15 mouse cellular contexts compared by ENCODE assay signal in the genomic region with DNA sequence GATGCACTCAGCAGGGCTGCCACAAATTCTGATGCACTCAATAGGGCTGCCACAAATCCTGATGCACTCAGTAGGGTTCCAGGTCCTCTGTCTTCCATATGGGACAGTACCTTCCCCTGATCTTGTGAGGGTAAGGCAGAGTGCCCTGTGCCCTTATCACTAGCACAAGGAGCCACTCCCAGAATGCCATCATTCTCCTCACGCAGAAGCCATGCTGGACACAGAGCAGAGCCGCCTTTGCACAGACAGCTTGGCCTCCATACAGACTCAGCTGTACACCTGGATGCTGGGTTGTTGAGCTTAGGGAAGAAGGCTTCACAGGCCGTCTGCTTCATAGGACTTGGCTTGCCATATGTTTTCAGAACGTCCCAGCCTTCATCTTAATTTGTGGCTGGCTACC.
DNase-seq lines count a peak whose midpoint lies in the region; ATAC-seq and TF ChIP-seq lines count a peak whose summit lies in the region.
"Had no signal": no experiment of that assay in that cellular context is flagged by ENCODE, and none has a peak within 500 bp of the region (broad histone marks: within the 10 kb centered on the region; RNA-seq: fewer than 3 reads in every experiment).

No protein-coding gene starts in this region.

- H3K9me3 ChIP-seq in hindbrain, embryonic 10.5 days: no peaks in the 10 kb centered on the region
- no peaks in the 10 kb centered on the region for H3K9me3 ChIP-seq in hindbrain, postnatal 0 days (ENCODE audit: low read length)
- no peaks in the 10 kb centered on the region for H3K9me3 ChIP-seq in forebrain, postnatal 0 days (ENCODE audit: low read length)
- H3K9me3 ChIP-seq in midbrain, embryonic 11.5 days (ENCODE audit: control insufficient read depth, low read length): no peaks in the 10 kb centered on the region
- no peaks in the 10 kb centered on the region for H3K9me3 ChIP-seq in neural tube, embryonic 15.5 days (replicated peaks)

- peaks cover 50% of the 10 kb centered on the region for H3K4me1 ChIP-seq in hindbrain, embryonic 10.5 days (replicated peaks)
- H3K4me1 ChIP-seq in hindbrain, postnatal 0 days (ENCODE audit: insufficient read depth, low read length): peaks cover 3% of the 10 kb centered on the region; the same call in 1 of the 2 replicates
- peaks cover 14% of the 10 kb centered on the region for H3K4me1 ChIP-seq in forebrain, postnatal 0 days (ENCODE audit: insufficient read depth)
- H3K4me1 ChIP-seq in midbrain, embryonic 11.5 days (ENCODE audit: control insufficient read depth, insufficient read depth, low read length): peaks cover 12% of the 10 kb centered on the region
- peaks cover 22% of the 10 kb centered on the region for H3K4me1 ChIP-seq in neural tube, embryonic 15.5 days
- H3K4me1 ChIP-seq in kidney, adult 2 months (ENCODE audit: control insufficient read depth, insufficient read depth, low read length): no peaks in the 10 kb centered on the region
- H3K4me1 ChIP-seq in heart, adult 2 months (ENCODE audit: control insufficient read depth, insufficient read depth, low read length): no peaks in the 10 kb centered on the region

- no peak for TF ChIP-seq CTCF in hindbrain, postnatal 0 days (IDR thresholded peaks at IDR 0.05; ENCODE audit: low read depth)
- TF ChIP-seq CTCF in forebrain, postnatal 0 days (IDR thresholded peaks at IDR 0.05; ENCODE audit: low read depth): no peak
- no peak for TF ChIP-seq CTCF in kidney, adult 2 months (conservative IDR thresholded peaks at IDR 0.05; ENCODE audit: insufficient read depth, insufficient read length, low read depth, low read length)
- no peak for TF ChIP-seq CTCF in heart, adult 2 months (IDR thresholded peaks at IDR 0.05)

- H3K9ac ChIP-seq in hindbrain, postnatal 0 days (replicated peaks; ENCODE audit: low read length): no peak overlapping the region
- no peak overlapping the region for H3K9ac ChIP-seq in forebrain, postnatal 0 days
- no peak overlapping the region; the same call in 1 of the 2 replicates for H3K9ac ChIP-seq in midbrain, embryonic 11.5 days (ENCODE audit: low read length)
- no peak overlapping the region for H3K9ac ChIP-seq in neural tube, embryonic 15.5 days (replicated peaks)
- no peak overlapping the region for H3K9ac ChIP-seq in heart, adult 2 months (ENCODE audit: low read depth, low read length)
- H3K9ac ChIP-seq: liver, embryonic 14.5 days had no signal

- WGBS in hindbrain, embryonic 10.5 days: 35% methylated on average over 4 of the region's 4 CpGs
- 24% methylated on average over 4 of the region's 4 CpGs for WGBS in hindbrain, postnatal 0 days
- 32% methylated on average over 4 of the region's 4 CpGs for WGBS in forebrain, postnatal 0 days
- 35% methylated on average over 4 of the region's 4 CpGs for WGBS in midbrain, embryonic 11.5 days
- WGBS in neural tube, embryonic 15.5 days: 24% methylated on average over 4 of the region's 4 CpGs
- WGBS in kidney, adult 2 months: 30% methylated on average over 4 of the region's 4 CpGs
- WGBS in heart, adult 2 months: 39% methylated on average over 4 of the region's 4 CpGs

- intact Hi-C loops in heart, adult 2 months (cut with DNase I): no loop called here

- H3K36me3 ChIP-seq in hindbrain, embryonic 10.5 days: no peaks in the 10 kb centered on the region
- H3K36me3 ChIP-seq in hindbrain, postnatal 0 days (ENCODE audit: insufficient read depth, low read length): no peaks in the 10 kb centered on the region
- H3K36me3 ChIP-seq in forebrain, postnatal 0 days (ENCODE audit: insufficient read depth): no peaks in the 10 kb centered on the region
- no peaks in the 10 kb centered on the region for H3K36me3 ChIP-seq in midbrain, embryonic 11.5 days (ENCODE audit: control insufficient read depth, insufficient read depth, low read length)
- no peaks in the 10 kb centered on the region for H3K36me3 ChIP-seq in neural tube, embryonic 15.5 days
- H3K36me3 ChIP-seq in kidney, adult 2 months (ENCODE audit: control insufficient read depth, insufficient read depth, low read length): no peaks in the 10 kb centered on the region
- H3K36me3 ChIP-seq in heart, adult 2 months (ENCODE audit: control insufficient read depth, insufficient read depth, low read length): no peaks in the 10 kb centered on the region

- TF ChIP-seq EP300 in heart, adult 2 months (IDR thresholded peaks at IDR 0.05; ENCODE audit: insufficient read depth, low read depth, low read length): no peak

- TF ChIP-seq POLR2A in kidney, adult 2 months (IDR thresholded peaks at IDR 0.05; ENCODE audit: low read depth, low read length): no peak
- TF ChIP-seq POLR2A in heart, adult 2 months (IDR thresholded peaks at IDR 0.05; ENCODE audit: insufficient read depth, low read depth, low read length): no peak

- H3K79me2 ChIP-seq in heart, adult 2 months (replicated peaks; ENCODE audit: control insufficient read depth, insufficient read depth, low read length): no peaks in the 10 kb centered on the region

- peak overlapping the region; percentile 43; the same call in 1 of the 2 replicates for H3K4me3 ChIP-seq in hindbrain, embryonic 10.5 days
- H3K4me3 ChIP-seq in hindbrain, postnatal 0 days (ENCODE audit: low read length): no peak overlapping the region
- no peak overlapping the region for H3K4me3 ChIP-seq in forebrain, postnatal 0 days (ENCODE audit: low read depth, low read length)
- H3K4me3 ChIP-seq in midbrain, embryonic 11.5 days (ENCODE audit: low read depth, low read length): no peak overlapping the region
- no peak overlapping the region for H3K4me3 ChIP-seq in neural tube, embryonic 15.5 days (replicated peaks)
- no peak overlapping the region for H3K4me3 ChIP-seq in kidney, adult 2 months (ENCODE audit: insufficient read depth, low read depth, low read length)
- H3K4me3 ChIP-seq in heart, adult 2 months: no peak overlapping the region

- ATAC-seq in hindbrain, postnatal 0 days: no peak
- ATAC-seq in forebrain, postnatal 0 days: no peak
- no peak for ATAC-seq in midbrain, embryonic 11.5 days (ENCODE audit: low FRiP score)
- ATAC-seq in neural tube, embryonic 15.5 days (ENCODE audit: low FRiP score): no peak
- ATAC-seq: Patski had no signal

- no peak for DNase-seq in hindbrain, embryonic 10.5 days (ENCODE audit: low spot score)
- DNase-seq in hindbrain, postnatal 0 days (ENCODE audit: low spot score): no peak
- no peak for DNase-seq in forebrain, postnatal 0 days
- DNase-seq in midbrain, embryonic 11.5 days (ENCODE audit: low spot score, missing footprints): no peak
- no peak for DNase-seq in left cerebral cortex, adult 9 months (ENCODE audit: low spot score in 2 of 2)
- no peak for DNase-seq in kidney, adult 2 months
- no peak for DNase-seq in heart, adult 2 months
- DNase-seq: adrenal gland, adult 8-10 months; heart, adult 11 months; kidney, adult 18-20 months; lung, postnatal 36 days; thymus, postnatal 14 days had no signal

- H3K27ac ChIP-seq in hindbrain, embryonic 10.5 days: peak overlapping the region; percentile 82
- H3K27ac ChIP-seq in hindbrain, postnatal 0 days: no peak overlapping the region
- peak overlapping the region; percentile 60 for H3K27ac ChIP-seq in forebrain, postnatal 0 days (ENCODE audit: low read depth, low read length)
- no peak overlapping the region for H3K27ac ChIP-seq in midbrain, embryonic 11.5 days (ENCODE audit: low read depth, low read length)
- H3K27ac ChIP-seq in neural tube, embryonic 15.5 days (replicated peaks): peak overlapping the region; percentile 75
- H3K27ac ChIP-seq in kidney, adult 2 months (ENCODE audit: insufficient read depth, low read depth, low read length): no peak overlapping the region
- no peak overlapping the region for H3K27ac ChIP-seq in heart, adult 2 months
- H3K27ac ChIP-seq: liver, embryonic 14.5 days had no signal

- H3K4me2 ChIP-seq in hindbrain, postnatal 0 days (ENCODE audit: low read depth, low read length): no peak overlapping the region
- H3K4me2 ChIP-seq in forebrain, postnatal 0 days (ENCODE audit: low read depth): peak overlapping the region; percentile 23; the same call in 1 of the 2 replicates
- peak overlapping the region; percentile 41 for H3K4me2 ChIP-seq in midbrain, embryonic 11.5 days
- H3K4me2 ChIP-seq in neural tube, embryonic 15.5 days: no peak overlapping the region

- H3K27me3 ChIP-seq in hindbrain, embryonic 10.5 days (ENCODE audit: insufficient read depth, poor library complexity, severe bottlenecking): peaks cover 27% of the 10 kb centered on the region
- no peaks in the 10 kb centered on the region for H3K27me3 ChIP-seq in hindbrain, postnatal 0 days (ENCODE audit: insufficient read depth, low read length)
- H3K27me3 ChIP-seq in forebrain, postnatal 0 days (ENCODE audit: insufficient read depth, low read length): no peaks in the 10 kb centered on the region
- H3K27me3 ChIP-seq in midbrain, embryonic 11.5 days (ENCODE audit: control insufficient read depth, insufficient read depth, low read length): no peaks in the 10 kb centered on the region; the same call in 1 of the 2 replicates
- no peaks in the 10 kb centered on the region for H3K27me3 ChIP-seq in neural tube, embryonic 15.5 days (replicated peaks)
- H3K27me3 ChIP-seq in kidney, adult 2 months (replicated peaks; ENCODE audit: control insufficient read depth, insufficient read depth, low read length): no peaks in the 10 kb centered on the region
- H3K27me3 ChIP-seq in heart, adult 2 months (ENCODE audit: control insufficient read depth, insufficient read depth, low read length): no peaks in the 10 kb centered on the region
- H3K27me3 ChIP-seq: Patski had no signal

Comparison
In these comparisons a context has a peak if more than half of its experiments do, and no peak if none do; other contexts are left out.
1. H3K27ac ChIP-seq: peak in hindbrain, embryonic 10.5 days (single experiment), forebrain, postnatal 0 days (single experiment) and neural tube, embryonic 15.5 days (single experiment); none in hindbrain, postnatal 0 days (single experiment), midbrain, embryonic 11.5 days (single experiment), kidney, adult 2 months (single experiment) and heart, adult 2 months (single experiment).
2. H3K4me2 ChIP-seq: peak in forebrain, postnatal 0 days (single experiment) and midbrain, embryonic 11.5 days (single experiment); none in hindbrain, postnatal 0 days (single experiment) and neural tube, embryonic 15.5 days (single experiment).